Mouse (Mus musculus) MEL (cell line): ENCODE results near the gene Asb4. TPM values are rescaled to one million over a fixed set of nuclear protein-coding genes. Genes with fewer than 3 reads are reported as not detected.

Experiments used
- DNase-seq: peaks from one replicate; pipeline ENCODE4 v3.0.0; 2011; ENCODE audit warnings: low read depth, low spot score
- H3K27ac ChIP-seq: 2 replicates; pipeline ENCODE4 v1.5.1; 2012; ENCODE audit warnings: low read depth, mild to moderate bottlenecking, control low read depth, low read length, moderate library complexity; ENCODE audit not compliant: control insufficient read depth
- H3K27me3 ChIP-seq, 2 experiments: fragments of 150-350 bp in 1 of 2; sonication (generic) in 1 of 2; 2 replicates each; pipeline ENCODE4 v1.6.1; 2012; ENCODE audit warnings: low read length in 2 of 2, mild to moderate bottlenecking in 2 of 2, improper control_type of control experiment in 1 of 2, moderate library complexity in 1 of 2; ENCODE audit not compliant: insufficient read depth in 2 of 2, control insufficient read depth in 1 of 2
- H3K36me3 ChIP-seq, 2 experiments: 2 replicates each; pipeline ENCODE4 v1.6.1; 2012 to 2014; ENCODE audit warnings: low read length in 2 of 2, improper control_type of control experiment in 1 of 2, inconsistent platforms in 1 of 2, mild to moderate bottlenecking in 1 of 2; ENCODE audit not compliant: insufficient read depth in 2 of 2, control insufficient read depth in 1 of 2
- H3K4me1 ChIP-seq, 2 experiments: fragments of 150-350 bp in 1 of 2; sonication (generic) in 1 of 2; 2 replicates each; pipeline ENCODE4 v1.6.1; 2012; ENCODE audit warnings: low read length in 2 of 2, improper control_type of control experiment in 1 of 2, mild to moderate bottlenecking in 1 of 2; ENCODE audit not compliant: insufficient read depth in 2 of 2, control insufficient read depth in 1 of 2
- H3K4me3 ChIP-seq, 2 experiments: fragments of 150-350 bp in 1 of 2; sonication (generic) in 1 of 2; 2 replicates each; pipeline ENCODE4 v1.5.1; 2012; ENCODE audit warnings: low read depth in 2 of 2, low read length in 2 of 2, mild to moderate bottlenecking in 2 of 2, moderate library complexity in 2 of 2, control low read depth in 1 of 2, improper control_type of control experiment in 1 of 2; ENCODE audit not compliant: control insufficient read depth in 1 of 2, insufficient read depth in 1 of 2
- H3K79me2 ChIP-seq: 2 replicates; pipeline ENCODE4 v1.6.1; 2012; ENCODE audit warnings: mild to moderate bottlenecking, low read length, moderate library complexity; ENCODE audit not compliant: control insufficient read depth, poor library complexity, insufficient read depth
- H3K9ac ChIP-seq: 2 replicates; pipeline ENCODE4 v1.6.1; 2012; ENCODE audit warnings: low read depth, mild to moderate bottlenecking, control low read depth, low read length, moderate library complexity; ENCODE audit not compliant: control insufficient read depth, poor library complexity, severe bottlenecking
- H3K9me3 ChIP-seq: fragments of 150-350 bp; sonication (generic); replicated peaks from 2 replicates; pipeline ENCODE4 v1.6.1; 2012; ENCODE audit warnings: mild to moderate bottlenecking, low read length, improper control_type of control experiment, moderate library complexity; ENCODE audit not compliant: insufficient read depth
- BHLHE40 ChIP-seq: IDR thresholded peaks from 2 replicates; pipeline ENCODE4 v1.6.1; 2012; ENCODE audit warnings: low read depth, mild to moderate bottlenecking, inconsistent platforms, low read length, improper control_type of control experiment, borderline replicate concordance
- CHD1 ChIP-seq: IDR thresholded peaks from 2 replicates; pipeline ENCODE4 v1.6.1; 2012; ENCODE audit warnings: low read depth, mild to moderate bottlenecking, inconsistent platforms, low read length, improper control_type of control experiment
- CHD2 ChIP-seq: IDR thresholded peaks from 2 replicates; pipeline ENCODE4 v1.6.1; 2011; ENCODE audit warnings: low read length, improper control_type of control experiment
- EP300 ChIP-seq, 2 experiments: IDR thresholded peaks; 2 replicates each; pipeline ENCODE4 v1.6.1; 2011; ENCODE audit warnings: improper control_type of control experiment in 2 of 2, low read length in 2 of 2, low read depth in 1 of 2, mild to moderate bottlenecking in 1 of 2
- JUND ChIP-seq: IDR thresholded peaks from 2 replicates; pipeline ENCODE4 v1.6.1; 2011; ENCODE audit warnings: low read depth, mild to moderate bottlenecking, improper control_type of control experiment, low read length
- KAT2A ChIP-seq: conservative IDR thresholded peaks from 2 replicates; pipeline ENCODE4 v1.6.1; 2012; ENCODE audit warnings: low read depth, low read length, improper control_type of control experiment, inconsistent platforms
- MYC ChIP-seq: IDR thresholded peaks from 2 replicates; pipeline ENCODE4 v1.6.1; 2011; ENCODE audit warnings: low read depth, mild to moderate bottlenecking, low read length, improper control_type of control experiment, moderate library complexity
- NRF1 ChIP-seq: IDR thresholded peaks from 2 replicates; pipeline ENCODE4 v1.6.1; 2014; ENCODE audit warnings: low read depth, mild to moderate bottlenecking, inconsistent platforms, low read length, improper control_type of control experiment, moderate library complexity; ENCODE audit not compliant: poor library complexity, insufficient read depth, severe bottlenecking
- RAD21 ChIP-seq: IDR thresholded peaks from 2 replicates; pipeline ENCODE4 v1.6.1; 2011; ENCODE audit warnings: mild to moderate bottlenecking, low read depth, low read length, improper control_type of control experiment
- SIN3A ChIP-seq: IDR thresholded peaks from 2 replicates; pipeline ENCODE4 v1.6.1; 2012; ENCODE audit warnings: low read length, improper control_type of control experiment, inconsistent platforms
- SMC3 ChIP-seq: IDR thresholded peaks from 2 replicates; pipeline ENCODE4 v1.6.1; 2011; ENCODE audit warnings: low read depth, low read length, improper control_type of control experiment
- TAL1 ChIP-seq: IDR thresholded peaks from 2 replicates; pipeline ENCODE4 v1.6.1; 2012; ENCODE audit warnings: mild to moderate bottlenecking, inconsistent platforms, low read length, moderate library complexity, mixed read lengths
- UBTF ChIP-seq: IDR thresholded peaks from 2 replicates; pipeline ENCODE4 v1.6.1; 2012; ENCODE audit warnings: low read depth, mild to moderate bottlenecking, inconsistent platforms, low read length, improper control_type of control experiment, moderate library complexity, borderline replicate concordance; ENCODE audit not compliant: insufficient read depth
- USF2 ChIP-seq, 2 experiments: IDR thresholded peaks; 2 replicates each; pipeline ENCODE4 v1.6.1; 2011 to 2012; ENCODE audit warnings: improper control_type of control experiment in 2 of 2, low read length in 2 of 2, borderline replicate concordance in 1 of 2, inconsistent platforms in 1 of 2, low read depth in 1 of 2, mild to moderate bottlenecking in 1 of 2; ENCODE audit not compliant: insufficient read depth in 1 of 2
- ZKSCAN1 ChIP-seq: IDR thresholded peaks from 2 replicates; pipeline ENCODE4 v1.6.1; 2012; ENCODE audit warnings: low read depth, mild to moderate bottlenecking, inconsistent platforms, low read length, improper control_type of control experiment, moderate library complexity
- ZMIZ1 ChIP-seq: IDR thresholded peaks from 2 replicates; pipeline ENCODE4 v1.6.1; 2012; ENCODE audit warnings: low read depth, mild to moderate bottlenecking, inconsistent platforms, low read length, improper control_type of control experiment, moderate library complexity
- ZNF384 ChIP-seq: IDR thresholded peaks from 2 replicates; pipeline ENCODE4 v1.6.1; 2012; ENCODE audit warnings: low read depth, mild to moderate bottlenecking, inconsistent platforms, low read length, improper control_type of control experiment
- polyA plus RNA-seq, 2 experiments: library from polyadenylated mRNA; stranded (reverse) in 1 of 2; unstranded in 1 of 2; fragments of >175 nt in 1 of 2; fragments of >200 nt in 1 of 2; gene quantifications; 2 replicates each; pipeline versions ENCODE4 v1.2.1 to v1.2.4; 2012; ENCODE audit warnings: low replicate concordance in 2 of 2, low read depth in 1 of 2; ENCODE audit not compliant: insufficient read length in 2 of 2, insufficient read depth in 1 of 2, missing spikeins in 1 of 2
- total RNA-seq: library from RNA; depleted of rRNA; stranded (reverse); fragments of 300-350 nt; gene quantifications from 2 replicates; pipeline ENCODE4 v1.2.3, GENCODE M21; 2012

Gene Asb4
- total and polyA plus RNA-seq, 3 experiments: not detected

GRCm38 (mm10) chr6:5408451-5409177 lies 25.4 kb downstream of the Asb4 start:
- DNase-seq: no peak
- Histone ChIP-seq H3K27me3 (peaks cover 11 to 23% of the 10 kb centered on the region in 2 experiments), H3K27ac (no peak overlapping the region), H3K9me3 (no peaks in the 10 kb centered on the region), H3K4me1 (no peaks in the 10 kb centered on the region), H3K4me3 (no peak overlapping the region), H3K36me3 (no peaks in the 10 kb centered on the region), H3K79me2 (no peaks in the 10 kb centered on the region), H3K9ac (no peak overlapping the region)
- TF ChIP-seq EP300 (IDR thresholded peaks at IDR 0.05; ENCODE audit: low read depth in 1 of 2, low read length in 2 of 2): no peak
- TF ChIP-seq BHLHE40: no peak
- TF ChIP-seq JUND: no peak
- TF ChIP-seq SIN3A: no peak
- TF ChIP-seq CHD1: no peak
- no peak for TF ChIP-seq USF2 (IDR thresholded peaks at IDR 0.05; ENCODE audit: borderline replicate concordance in 1 of 2, insufficient read depth in 1 of 2, low read depth in 1 of 2, low read length in 2 of 2)
- no peak for TF ChIP-seq RAD21

GRCm38 (mm10) chr6:5409676-5410075 lies 26.5 kb downstream of the Asb4 start:
- H3K36me3 ChIP-seq: no peaks in the 10 kb centered on the region
- no peak overlapping the region for H3K9ac ChIP-seq
- H3K27me3 ChIP-seq: peaks cover 12 to 23% of the 10 kb centered on the region in 2 experiments
- H3K4me1 ChIP-seq: no peaks in the 10 kb centered on the region
- H3K4me3 ChIP-seq: no peak overlapping the region
- H3K27ac ChIP-seq: no peak overlapping the region
- no peak for DNase-seq
- no peaks in the 10 kb centered on the region for H3K79me2 ChIP-seq
- TF ChIP-seq MYC: no peak
- no peak for TF ChIP-seq SMC3
- no peak for TF ChIP-seq KAT2A
- TF ChIP-seq BHLHE40: no peak
- TF ChIP-seq UBTF: no peak
- TF ChIP-seq ZMIZ1: no peak
- no peak for TF ChIP-seq ZKSCAN1
- no peak for TF ChIP-seq CHD2
- no peak for TF ChIP-seq NRF1
- no peak for TF ChIP-seq ZNF384
- TF ChIP-seq TAL1: no peak
- H3K9me3 ChIP-seq: no peaks in the 10 kb centered on the region
